In genomic region chr4:63084473-63084889, GRCm38 (mm10) we compare ENCODE assay signal across 8 mouse cellular contexts.
A peak's percentile ranks its signal among the peaks of the same experiment; 100 is the strongest.
DNase-seq lines count a peak whose midpoint lies in the region; ATAC-seq lines count a peak whose summit lies in the region.

No protein-coding gene starts in this region.

- peak; percentile 69 for ATAC-seq in embryonic facial prominence, embryonic 14.5 days (ENCODE audit: low read depth)

- WGBS in embryonic facial prominence, embryonic 14.5 days = 58% methylated on average over 8 of the region's 8 CpGs

- H3K4me2 ChIP-seq in embryonic facial prominence, embryonic 14.5 days (ENCODE audit: low read depth, low read length) = no peak overlapping the region

- no peaks in the 10 kb centered on the region for H3K9me3 ChIP-seq in embryonic facial prominence, embryonic 14.5 days (ENCODE audit: control insufficient read depth, low read length)

- H3K4me3 ChIP-seq in embryonic facial prominence, embryonic 14.5 days (ENCODE audit: low read depth, low read length) = no peak overlapping the region

- H3K4me1 ChIP-seq in embryonic facial prominence, embryonic 14.5 days (ENCODE audit: control insufficient read depth, insufficient read depth, low read length) = no peaks in the 10 kb centered on the region

- H3K27ac ChIP-seq in embryonic facial prominence, embryonic 14.5 days (replicated peaks; ENCODE audit: low read depth, low read length) = no peak overlapping the region

- no peak overlapping the region for H3K9ac ChIP-seq in embryonic facial prominence, embryonic 14.5 days (ENCODE audit: low read depth, low read length)

- no peaks in the 10 kb centered on the region for H3K27me3 ChIP-seq in embryonic facial prominence, embryonic 14.5 days (replicated peaks; ENCODE audit: control insufficient read depth, insufficient read depth, low read length)

- peak; percentile 51 for DNase-seq in adrenal gland, adult 2 months
- no peak for DNase-seq in adrenal gland, postnatal 4 days (ENCODE audit: low spot score in 2 of 2)
- DNase-seq in 3134 (ENCODE audit: extremely low read depth, insufficient read length, low spot score) = peak; percentile 15
- peak; percentile 81 for DNase-seq in embryonic facial prominence, embryonic 14.5 days (ENCODE audit: low spot score)
- DNase-seq in kidney, adult 9 months = peak; percentile 52
- DNase-seq in lung, adult 18-20 months = peak; percentile 78 to 87
- DNase-seq in skeletal muscle tissue, adult 2 months (ENCODE audit: low read depth, low spot score) = peak; percentile 10
- no peak for DNase-seq in retina, postnatal 1 day

- peaks cover 76% of the 10 kb centered on the region for H3K36me3 ChIP-seq in embryonic facial prominence, embryonic 14.5 days (ENCODE audit: control insufficient read depth, insufficient read depth, low read length)

Comparison
In these comparisons a context has a peak if more than half of its experiments do, and no peak if none do; other contexts are left out.
1. DNase-seq: peak in adrenal gland, adult 2 months (single experiment), 3134 (single experiment), embryonic facial prominence, embryonic 14.5 days (single experiment), kidney, adult 9 months (single experiment), lung, adult 18-20 months (2 of 2) and skeletal muscle tissue, adult 2 months (single experiment); none in adrenal gland, postnatal 4 days (0 of 2) and retina, postnatal 1 day (single experiment).